Mouse (Mus musculus): Measurements from ENCODE around the gene Fbxo2.

GRCm38 (mm10) chr4:148185819-148186218 is 25.4 kb downstream of the Fbxo2 start:
- TF ChIP-seq POLR2A (IDR thresholded peaks at IDR 0.05; ENCODE audit: borderline replicate concordance, extremely low read depth, low read depth, low read length) (no peak), CTCF (IDR thresholded peaks at IDR 0.05; ENCODE audit: insufficient read depth, low read length) (no peak)

Data from lung, adult 2 months (tissue).